Mouse (Mus musculus) right cerebral cortex, postnatal 10 days (tissue): Measurements from ENCODE around the gene Olfr519.
A peak's percentile ranks its signal among the peaks of the same experiment; 100 is the strongest.

Source experiments
- DNase-seq, 2 experiments: peaks; one replicate each; pipeline ENCODE4 v3.0.0; 2021; ENCODE audit warnings: low spot score in 2 of 2

Olfr519 gene

DNA sequence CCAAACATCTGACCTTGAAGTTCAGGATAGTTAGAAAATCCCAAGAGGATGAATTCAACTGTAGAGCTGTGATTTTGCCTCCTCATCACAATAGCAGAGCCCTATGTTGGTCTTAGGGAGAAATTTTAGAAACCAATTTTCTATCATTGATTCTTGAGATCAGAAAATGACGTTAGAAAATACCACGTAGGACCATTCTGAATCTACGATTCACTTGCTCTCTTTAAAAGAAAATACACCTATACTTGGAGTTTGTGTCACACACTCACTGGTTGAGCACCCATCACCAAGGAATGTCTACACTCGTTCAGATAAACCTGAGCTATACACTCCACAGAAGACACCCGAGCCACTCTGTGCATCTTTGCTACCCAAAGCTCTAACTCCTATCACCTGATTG lies at the start of gene Olfr519:
Gene Olfr519, minus strand, starts transcription at position 101 of the 400 bp plus-strand sequence.
- DNase-seq, result no peak

GRCm38 (mm10) chr7:108944002-108944401 lies 49.8 kb upstream of the Olfr519 start:
- DNase-seq, result peak in 1 of 2 experiments; percentile 68

DNA sequence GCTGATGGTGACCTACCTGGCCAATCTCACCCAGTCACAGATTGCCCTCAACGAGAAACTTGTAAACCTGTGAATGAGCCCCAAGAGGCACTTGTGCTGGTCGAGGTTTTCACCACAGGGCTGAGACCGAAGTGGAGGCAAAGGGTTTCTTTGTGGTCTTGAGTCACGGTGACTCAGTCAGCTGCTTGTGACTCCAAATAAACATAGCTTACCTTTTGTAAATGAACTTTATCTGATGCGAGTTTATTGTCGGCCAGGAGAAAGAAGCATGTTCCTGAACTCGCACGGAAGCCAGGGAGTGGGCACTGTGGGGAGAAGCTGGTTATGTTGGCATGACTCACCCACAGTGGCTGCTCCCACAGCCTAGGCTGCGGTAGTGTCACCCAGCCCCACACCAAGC lies 47.2 kb upstream of the Olfr519 start:
- no peak for DNase-seq

DNA sequence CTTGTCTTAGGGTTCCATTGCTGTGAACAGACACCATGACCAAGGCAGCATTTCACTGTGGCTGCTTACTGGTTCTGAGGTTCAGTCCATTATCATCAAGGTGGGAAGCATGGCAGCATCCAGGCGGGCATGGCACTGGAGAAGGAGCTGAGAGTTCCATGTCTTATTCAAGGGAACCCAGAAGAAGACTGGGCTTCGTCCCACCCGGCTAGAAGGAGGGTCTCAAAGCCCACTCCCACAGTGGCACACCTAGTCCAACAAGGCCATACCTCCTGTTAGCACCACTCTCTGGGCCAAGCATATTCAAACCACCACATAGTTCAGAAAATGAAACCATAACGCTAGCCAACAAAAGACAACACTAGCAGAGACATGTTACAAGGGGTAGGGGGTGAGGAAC lies 42.4 kb upstream of the Olfr519 start:
- no peak for DNase-seq

DNA sequence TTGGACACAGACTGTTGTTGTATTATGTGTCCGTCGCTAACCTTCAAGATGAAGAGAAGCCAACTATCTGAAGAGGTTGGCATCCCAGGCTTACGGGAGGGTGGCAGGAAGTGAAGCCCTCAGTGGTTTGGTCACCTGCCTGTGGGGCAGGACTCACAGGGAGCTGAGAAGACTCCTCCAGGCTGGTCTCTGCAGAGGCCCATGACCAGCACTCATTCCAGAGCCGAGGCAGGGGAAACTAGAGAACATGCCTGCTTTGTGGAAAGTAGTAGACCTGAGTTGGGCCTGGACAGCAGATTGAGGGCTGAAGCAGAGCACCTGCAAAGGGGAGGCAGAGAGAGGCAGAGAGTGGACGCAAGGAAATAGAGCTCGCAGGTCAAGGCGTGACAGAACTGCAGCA lies 41.2 kb upstream of the Olfr519 start:
- peak in 1 of 2 experiments; percentile 21 for DNase-seq

DNA sequence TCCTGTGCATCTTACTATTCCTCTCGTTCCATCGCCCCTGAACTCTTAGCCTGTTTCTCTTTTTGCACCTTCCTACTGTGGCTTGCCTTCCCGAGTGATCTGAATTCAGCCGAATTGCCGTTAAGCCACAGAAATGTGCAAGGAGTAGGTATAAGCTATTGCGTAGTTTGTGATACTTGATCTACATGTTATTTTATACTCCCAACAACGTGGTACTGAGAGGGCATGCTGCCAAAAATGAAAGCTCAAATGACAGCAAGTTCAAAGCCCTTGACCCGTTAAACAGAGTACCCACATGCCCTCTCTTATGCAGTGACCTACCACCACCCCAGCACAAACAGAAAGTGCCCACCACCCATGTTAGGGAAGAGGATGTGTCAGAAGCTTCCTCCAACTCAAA lies 40.6 kb upstream of the Olfr519 start:
- DNase-seq, result peak in 1 of 2 experiments; percentile 32

DNA sequence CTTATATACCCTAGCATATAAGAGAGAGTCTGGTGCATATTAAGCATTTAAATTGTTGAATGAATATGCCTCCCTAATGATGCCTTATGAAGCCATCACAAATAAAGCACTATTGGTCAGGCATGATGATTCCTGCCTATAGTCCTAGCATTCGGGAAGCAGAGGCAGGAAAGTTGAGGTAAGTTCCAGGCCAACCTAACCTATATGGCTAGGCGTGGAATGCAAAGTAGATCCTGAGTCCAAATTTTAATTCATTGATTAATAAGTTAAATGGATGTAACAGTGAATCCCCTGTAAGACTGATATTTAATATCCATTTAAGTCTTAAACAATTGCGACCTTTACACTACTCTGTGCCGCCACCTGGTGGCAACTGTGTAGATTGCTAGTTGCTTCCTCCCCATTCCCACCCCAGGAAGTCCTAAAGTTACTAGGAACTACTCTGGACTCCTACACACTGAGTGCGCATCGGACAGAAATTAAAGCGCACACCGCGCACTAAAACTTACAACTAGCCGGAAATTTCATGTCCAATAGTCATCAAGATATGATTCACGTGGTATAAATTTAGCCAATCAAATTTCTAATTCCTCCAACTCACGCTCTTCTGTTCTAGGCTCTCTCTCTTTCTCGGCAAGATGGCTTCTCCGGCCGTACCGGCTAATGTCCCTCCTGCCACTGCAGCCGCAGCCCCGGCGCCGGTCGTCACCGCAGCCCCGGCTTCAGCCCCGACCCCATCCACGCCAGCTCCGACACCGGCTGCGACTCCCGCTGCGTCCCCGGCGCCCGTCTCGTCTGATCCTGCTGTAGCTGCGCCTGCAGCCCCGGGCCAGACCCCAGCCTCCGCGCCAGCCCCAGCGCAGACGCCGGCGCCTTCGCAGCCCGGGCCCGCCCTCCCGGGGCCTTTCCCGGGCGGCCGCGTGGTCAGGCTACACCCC lies 39.8 kb upstream of the Olfr519 start, which contains the start of gene Eif3f:
Gene Eif3f, plus strand, starts transcription at position 624 of the 938 bp plus-strand sequence.
- peak; percentile 96 to 97 for DNase-seq

DNA sequence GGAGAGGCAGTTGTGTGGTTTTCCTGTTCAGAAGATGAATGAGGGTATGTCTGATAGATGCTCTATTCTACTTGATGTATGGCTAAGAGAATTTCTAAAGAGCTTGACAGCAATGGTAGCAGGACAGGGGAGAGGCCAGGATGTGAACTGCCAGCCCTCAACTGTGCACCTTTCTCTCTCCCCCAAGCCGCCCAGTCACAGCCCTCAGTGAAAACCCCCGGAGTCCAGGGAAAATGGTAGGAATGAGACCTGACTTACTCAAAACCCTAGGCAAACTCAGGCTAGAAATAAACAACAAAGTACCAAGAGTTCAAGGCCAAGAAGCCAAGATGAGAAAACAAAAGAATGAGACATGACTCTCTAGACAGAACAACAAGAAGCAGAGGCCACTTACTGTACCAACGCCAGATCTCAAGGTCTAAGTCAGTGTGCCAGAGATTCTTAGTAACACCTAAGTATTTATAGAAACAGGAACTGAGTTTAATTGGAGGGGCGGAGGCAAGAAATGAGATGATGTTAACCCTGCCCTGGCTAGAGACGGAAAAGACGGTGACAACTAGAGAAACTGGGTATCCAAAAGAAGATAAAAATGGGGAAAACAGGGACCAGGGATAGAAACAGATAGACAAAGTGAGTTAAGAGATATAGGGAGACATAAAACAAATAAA lies 35.6 kb upstream of the Olfr519 start, which contains the start of gene Nlrp10:
Gene Nlrp10, minus strand, starts transcription at position 453 of the 668 bp plus-strand sequence.
- DNase-seq, result no peak

DNA sequence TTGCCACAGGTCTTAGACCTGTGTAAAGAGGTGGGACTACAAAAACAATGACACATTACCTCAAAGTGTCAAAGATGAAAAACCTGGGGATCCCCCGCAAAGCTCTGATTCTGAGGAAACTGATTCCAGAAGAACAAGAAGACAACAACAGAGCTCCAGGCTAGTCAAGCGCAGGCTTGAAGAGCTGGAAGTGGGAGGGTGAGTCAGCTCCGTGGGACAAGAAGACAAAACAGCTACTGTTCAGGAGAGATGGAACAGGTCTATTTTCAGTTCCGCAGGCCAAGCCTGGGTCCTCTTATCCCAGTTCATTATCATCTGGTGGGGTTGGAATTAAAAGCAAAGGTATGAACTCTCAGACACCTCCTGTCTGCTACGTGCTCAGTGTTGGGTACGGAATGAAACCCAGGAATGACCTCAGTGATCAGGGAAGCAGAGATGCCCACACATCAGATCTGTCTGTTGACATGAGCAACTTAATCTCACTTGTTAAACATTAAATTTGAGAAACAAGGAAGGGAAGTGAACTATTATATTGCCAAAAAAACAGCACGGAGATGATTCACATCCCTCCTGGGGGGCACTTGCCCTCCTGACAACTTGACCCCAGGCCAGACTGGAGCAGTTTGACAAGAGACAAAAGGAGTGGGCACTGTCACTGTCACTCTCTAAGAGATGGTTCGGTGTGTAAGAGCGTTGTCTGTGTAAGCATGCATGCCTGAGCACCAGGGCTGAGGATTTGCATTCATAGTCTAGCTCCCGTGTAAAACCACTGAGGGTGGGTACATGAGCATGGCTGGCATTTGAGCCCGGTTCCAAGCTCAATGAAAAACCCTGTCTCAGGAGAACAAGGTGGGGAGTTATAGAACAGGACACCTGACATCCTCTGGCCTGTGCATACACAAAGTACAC lies 34.3 kb upstream of the Olfr519 start:
- no peak for DNase-seq

DNA sequence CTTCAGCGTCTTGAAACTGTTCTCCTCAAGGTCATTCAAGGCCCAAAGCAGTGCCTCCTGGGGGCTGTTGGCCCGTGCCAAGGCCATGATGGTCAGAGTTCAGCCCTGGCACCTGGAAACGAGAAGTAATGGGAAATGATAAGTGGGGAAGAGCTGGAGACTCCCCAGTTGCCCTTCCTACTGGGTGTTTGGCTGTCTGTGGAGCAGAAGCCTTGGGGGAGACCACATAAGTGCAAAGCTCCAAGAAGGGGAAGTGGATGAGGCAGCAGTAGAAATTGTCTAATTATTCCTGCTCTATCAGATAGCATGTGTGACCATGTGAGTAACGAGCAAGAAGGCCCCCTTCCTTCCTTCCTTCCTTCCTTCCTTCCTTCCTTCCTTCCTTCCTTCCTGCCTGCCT lies 32.8 kb upstream of the Olfr519 start:
- DNase-seq, result no peak

DNA sequence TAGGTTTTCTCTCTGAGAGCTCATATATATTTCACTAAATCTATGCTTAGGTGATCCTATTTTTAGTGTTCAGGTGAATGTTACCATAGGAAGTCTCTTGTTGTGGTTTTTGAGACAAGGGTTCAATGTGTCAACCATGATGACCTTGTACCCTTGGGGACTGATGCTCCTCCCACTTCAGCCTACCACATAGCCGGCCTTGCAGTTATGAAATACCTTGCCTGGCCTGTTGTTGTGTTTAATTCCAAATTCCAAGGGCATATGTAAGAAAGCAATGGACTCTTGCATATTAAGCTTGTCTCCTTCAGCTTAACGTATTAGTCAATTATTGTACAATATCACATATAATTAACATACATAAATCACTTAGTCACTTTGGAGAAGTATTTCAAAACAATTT lies 9.7 kb upstream of the Olfr519 start:
- DNase-seq, result no peak

DNA sequence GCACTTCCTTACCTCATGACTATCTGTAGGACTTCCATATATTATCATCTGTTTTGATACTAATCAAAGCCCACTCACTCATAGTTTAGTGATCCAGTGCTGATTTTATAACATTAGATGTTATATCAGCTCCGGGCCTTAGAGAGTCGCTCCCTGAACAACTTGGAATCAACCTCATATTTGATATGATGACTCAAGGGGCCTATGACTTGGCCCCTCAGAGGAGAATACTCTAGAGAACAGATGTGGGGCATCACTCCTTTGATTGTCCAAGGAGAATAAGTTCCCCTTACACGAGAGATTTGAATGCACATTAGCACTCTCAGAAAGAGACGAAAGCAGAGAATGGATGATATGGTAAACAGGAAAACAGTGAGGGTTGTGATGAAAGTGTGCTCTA lies 9.3 kb downstream of the Olfr519 start, which contains the start of gene Olfr518:
Gene Olfr518, minus strand, starts transcription at position 101 of the 400 bp plus-strand sequence.
- no peak for DNase-seq

GRCm38 (mm10) chr7:108872279-108872678 lies 21.9 kb downstream of the Olfr519 start, which contains the start of gene Olfr517:
Gene Olfr517 (minus strand): TSS chr7:108872379.
- no peak for DNase-seq

- DNase-seq, result no peak
Measured at GRCm38 (mm10) chr7:108850429-108850828, 43.8 kb downstream of the Olfr519 start, which contains the start of gene Olfr516. Gene Olfr516 (minus strand): TSS chr7:108850529.
